Mouse (Mus musculus): Measurements from ENCODE around the gene Zbtb34.

Gene Zbtb34

GRCm38 (mm10) chr2:33399091-33399490, 32.0 kb downstream of the Zbtb34 start:
- DNase-seq: no peak

GRCm38 (mm10) chr2:33397036-33397435, 34.1 kb downstream of the Zbtb34 start:
- DNase-seq: no peak

GRCm38 (mm10) chr2:33395053-33395452, 36.1 kb downstream of the Zbtb34 start:
- DNase-seq: no peak

- DNase-seq: no peak
Observed at GRCm38 (mm10) chr2:33393951-33394635, 37.0 kb downstream of the Zbtb34 start.

- DNase-seq: no peak
Observed at GRCm38 (mm10) chr2:33393021-33393420, 38.1 kb downstream of the Zbtb34 start.

- DNase-seq: no peak
Observed at GRCm38 (mm10) chr2:33371648-33372408, 59.3 kb downstream of the Zbtb34 start.

GRCm38 (mm10) chr2:33370777-33371647, 60.1 kb downstream of the Zbtb34 start, which contains the start of gene Ralgps1:
Gene Ralgps1 (minus strand): TSS chr2:33371486.
- peak; percentile 98 for DNase-seq

- peak; percentile 29 for DNase-seq
Observed at GRCm38 (mm10) chr2:33370276-33370776, 60.8 kb downstream of the Zbtb34 start.

- DNase-seq: no peak
Observed at GRCm38 (mm10) chr2:33369453-33369852, 61.7 kb downstream of the Zbtb34 start.

GRCm38 (mm10) chr2:33368486-33368885, 62.6 kb downstream of the Zbtb34 start:
- no peak for DNase-seq

- DNase-seq: peak; percentile 71
Observed at GRCm38 (mm10) chr2:33365703-33366471, 65.2 kb downstream of the Zbtb34 start.

GRCm38 (mm10) chr2:33364656-33365055, 66.5 kb downstream of the Zbtb34 start:
- no peak for DNase-seq

GRCm38 (mm10) chr2:33363890-33364289, 67.2 kb downstream of the Zbtb34 start:
- no peak for DNase-seq

GRCm38 (mm10) chr2:33361139-33361716, 69.9 kb downstream of the Zbtb34 start:
- DNase-seq: no peak

- DNase-seq: no peak
Observed at GRCm38 (mm10) chr2:33360564-33360963, 70.6 kb downstream of the Zbtb34 start.

GRCm38 (mm10) chr2:33359184-33359583, 71.9 kb downstream of the Zbtb34 start:
- DNase-seq: no peak

- DNase-seq: no peak
Observed at GRCm38 (mm10) chr2:33357250-33357838, 73.8 kb downstream of the Zbtb34 start.
